Mouse (Mus musculus): ENCODE results near the gene Zc3h12b.

GRCm38 (mm10) chrX:95948135-95948534 lies 236.7 kb downstream of the Zc3h12b start:
- TF ChIP-seq CTCF (conservative IDR thresholded peaks at IDR 0.05; ENCODE audit: insufficient read depth, insufficient read length, low read depth, low read length) (no peak), POLR2A (IDR thresholded peaks at IDR 0.05; ENCODE audit: low read depth, low read length) (no peak)
